Mouse (Mus musculus) bone marrow, adult 2 months (tissue): ENCODE measurements at regions not wholly inside any gene's neighbourhood (a gene's known extent, or its start where the extent isn't known, plus 50 kb on each side); places are given as distances from the start of the nearest gene placed in this dataset.
A peak's percentile ranks its signal among the peaks of the same experiment; 100 is the strongest.

ENCODE experiments used
- H3K27ac ChIP-seq: fragments of 200-500 bp; 2 replicates; pipeline ENCODE4 v1.5.1; 2012; ENCODE audit warnings: low read depth, mild to moderate bottlenecking, control low read depth, inconsistent platforms, low read length; ENCODE audit not compliant: control insufficient read depth, poor library complexity, insufficient read depth
- H3K4me1 ChIP-seq: fragments of 200-500 bp; 2 replicates; pipeline ENCODE4 v1.6.1; 2011; ENCODE audit warnings: low read length; ENCODE audit not compliant: control insufficient read depth, insufficient read depth
- H3K4me3 ChIP-seq: fragments of 200-500 bp; replicated peaks from 2 replicates; pipeline ENCODE3; 2011; ENCODE audit warnings: mild to moderate bottlenecking, low read depth, low read length, control low read depth; ENCODE audit not compliant: control insufficient read depth
- CTCF ChIP-seq: fragments of 200-500 bp; IDR thresholded peaks from 2 replicates; pipeline ENCODE4 v1.5.1; 2011; ENCODE audit warnings: low read length, control low read depth; ENCODE audit not compliant: control insufficient read depth, insufficient read depth
- POLR2A ChIP-seq: fragments of 200-500 bp; IDR thresholded peaks from 2 replicates; pipeline ENCODE4 v1.6.1; 2011; ENCODE audit warnings: low read depth, mild to moderate bottlenecking, control low read depth, low read length, borderline replicate concordance; ENCODE audit not compliant: control insufficient read depth
- WGBS: fragments of 180-500 bp; shearing (Covaris S2); methylation state at CpG from one replicate; pipeline ENCODE4 v1.1.7; 2018; 5-methylcytosine and 5-hydroxymethylcytosine counted together

- WGBS = 85% methylated on average over 8 of the region's 8 CpGs
- Histone ChIP-seq H3K4me3 (no peak overlapping the region), H3K4me1 (no peaks in the 10 kb centered on the region), H3K27ac (no peak overlapping the region)
- no peak for TF ChIP-seq POLR2A
- TF ChIP-seq CTCF = no peak
Observed at GRCm38 (mm10) chr13:37495272-37495932, 150.4 kb downstream of the Ly86 start.

- no peak for TF ChIP-seq POLR2A
- no peak for TF ChIP-seq CTCF
- H3K27ac ChIP-seq = no peak overlapping the region
- 42% methylated on average over 3 of the region's 3 CpGs for WGBS
Observed at GRCm38 (mm10) chr13:37497986-37498385, 153.0 kb downstream of the Ly86 start.

GRCm38 (mm10) chr13:37500668-37501286 lies 155.8 kb downstream of the Ly86 start:
- Histone ChIP-seq H3K27ac (peak overlapping the region; percentile 49; the same call in 1 of the 2 replicates), H3K4me1 (peaks cover 6% of the 10 kb centered on the region; the same call in 1 of the 2 replicates), H3K4me3 (no peak overlapping the region)
- 64% methylated on average over 4 of the region's 4 CpGs for WGBS
- TF ChIP-seq CTCF (no peak), POLR2A (no peak)

More at GRCm38 (mm10) chr13:37497986-37498385, 153.0 kb downstream of the Ly86 start:
- Histone ChIP-seq H3K4me3 (no peak overlapping the region), H3K4me1 (no peaks in the 10 kb centered on the region)

GRCm38 (mm10) chr13:37503449-37503848 lies 158.4 kb downstream of the Ly86 start:
- 83% methylated on average over 6 of the region's 6 CpGs for WGBS
- peaks cover 6% of the 10 kb centered on the region; the same call in 1 of the 2 replicates for H3K4me1 ChIP-seq
- TF ChIP-seq POLR2A (no peak), CTCF (no peak)

GRCm38 (mm10) chr13:37503898-37504297 lies 158.9 kb downstream of the Ly86 start:
- Histone ChIP-seq H3K4me1 (peaks cover 6% of the 10 kb centered on the region; the same call in 1 of the 2 replicates), H3K27ac (peak overlapping the region; percentile 69), H3K4me3 (no peak overlapping the region)
- WGBS = 4% methylated on average over 3 of the region's 3 CpGs
- TF ChIP-seq POLR2A = no peak
- no peak for TF ChIP-seq CTCF

More at GRCm38 (mm10) chr13:37503449-37503848, 158.4 kb downstream of the Ly86 start:
- H3K27ac ChIP-seq = peak overlapping the region; percentile 5; the same call in 1 of the 2 replicates
- H3K4me3 ChIP-seq = no peak overlapping the region

GRCm38 (mm10) chr13:37504373-37504772 lies 159.4 kb downstream of the Ly86 start:
- no peak overlapping the region for H3K4me3 ChIP-seq
- peaks cover 6% of the 10 kb centered on the region; the same call in 1 of the 2 replicates for H3K4me1 ChIP-seq
- peak overlapping the region; percentile 69 for H3K27ac ChIP-seq
- WGBS = 47% methylated on average over 10 of the region's 10 CpGs
- TF ChIP-seq CTCF (no peak), POLR2A (no peak)

GRCm38 (mm10) chr13:37505617-37506016 lies 160.6 kb downstream of the Ly86 start:
- Histone ChIP-seq H3K4me1 (peaks cover 9% of the 10 kb centered on the region; the same call in 1 of the 2 replicates), H3K27ac (no peak overlapping the region), H3K4me3 (no peak overlapping the region)
- 57% methylated on average over 3 of the region's 3 CpGs for WGBS
- TF ChIP-seq POLR2A (no peak), CTCF (no peak)

- Histone ChIP-seq H3K4me3 (no peak overlapping the region), H3K27ac (no peak overlapping the region), H3K4me1 (peaks cover 9% of the 10 kb centered on the region; the same call in 1 of the 2 replicates)
- TF ChIP-seq POLR2A (no peak), CTCF (no peak)
- 41% methylated on average over 10 of the region's 10 CpGs for WGBS
Observed at GRCm38 (mm10) chr13:37506046-37506445, 161.0 kb downstream of the Ly86 start.
